Mouse (Mus musculus) embryo, embryonic 9.5 days (tissue): ENCODE measurements around the gene Znhit6.

ENCODE experiments used
- DNase-seq: peaks from one replicate; pipeline ENCODE4 v3.0.0-alpha.2; 2017; ENCODE audit errors: extremely low spot score

The Znhit6 gene

DNA sequence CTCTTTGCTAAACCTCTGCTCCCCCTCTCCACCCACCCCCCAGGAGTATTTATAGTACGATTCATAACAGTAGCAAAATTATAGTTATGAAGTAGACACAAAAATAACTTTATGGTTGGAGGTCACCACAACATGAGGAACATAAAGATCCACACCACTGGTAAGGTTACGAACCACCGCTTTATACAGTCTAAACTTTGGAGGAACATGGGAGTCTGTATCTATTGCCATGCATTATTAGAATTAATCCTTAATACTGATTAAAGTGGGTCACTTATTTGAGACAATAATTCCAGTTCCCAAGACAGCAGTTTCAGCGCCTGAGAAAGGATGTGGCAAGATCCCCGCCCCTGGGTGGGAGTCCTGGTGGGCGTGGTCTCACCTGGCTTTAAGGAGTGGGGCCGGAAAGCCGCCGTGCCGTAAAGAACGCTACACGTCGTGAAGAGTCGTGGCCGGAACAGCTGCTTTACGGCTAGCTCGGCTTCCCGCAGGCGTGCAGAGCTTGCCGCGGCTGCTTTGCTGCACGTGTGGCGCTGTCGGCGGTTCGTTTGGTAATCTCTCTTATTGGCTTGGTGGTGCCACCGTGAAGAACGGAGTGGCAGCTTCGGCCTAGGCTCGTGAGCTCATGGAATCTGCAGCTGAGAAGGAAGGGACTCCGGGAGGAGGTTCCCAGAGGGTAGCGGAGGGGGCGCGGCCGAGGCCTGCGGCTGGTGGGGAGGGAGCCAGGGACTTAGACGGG lies at the start of gene Znhit6:
Gene Znhit6 (plus strand): TSS at position 463 of the 739 bp plus-strand sequence.
- peak; percentile 90 for DNase-seq

DNA sequence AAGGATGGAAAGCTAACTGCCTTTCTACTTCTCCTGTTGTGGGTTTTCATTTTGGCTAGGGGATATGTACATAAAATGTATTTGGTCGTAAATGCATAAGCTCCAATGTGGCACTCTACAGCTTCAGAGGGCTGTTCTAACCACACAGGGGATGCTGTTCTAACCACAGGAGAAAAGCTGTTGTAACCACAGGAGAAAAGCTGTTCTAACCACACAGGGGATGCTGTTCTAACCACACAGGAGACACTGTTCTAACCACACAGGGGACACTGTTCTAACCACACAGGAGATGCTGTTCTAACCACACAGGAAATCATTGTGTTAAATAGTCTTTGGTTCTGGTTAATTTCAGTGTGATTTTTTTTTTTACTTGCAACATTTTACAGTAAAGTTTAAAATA lies 38.1 kb upstream of the Znhit6 start:
- no peak for DNase-seq

DNA sequence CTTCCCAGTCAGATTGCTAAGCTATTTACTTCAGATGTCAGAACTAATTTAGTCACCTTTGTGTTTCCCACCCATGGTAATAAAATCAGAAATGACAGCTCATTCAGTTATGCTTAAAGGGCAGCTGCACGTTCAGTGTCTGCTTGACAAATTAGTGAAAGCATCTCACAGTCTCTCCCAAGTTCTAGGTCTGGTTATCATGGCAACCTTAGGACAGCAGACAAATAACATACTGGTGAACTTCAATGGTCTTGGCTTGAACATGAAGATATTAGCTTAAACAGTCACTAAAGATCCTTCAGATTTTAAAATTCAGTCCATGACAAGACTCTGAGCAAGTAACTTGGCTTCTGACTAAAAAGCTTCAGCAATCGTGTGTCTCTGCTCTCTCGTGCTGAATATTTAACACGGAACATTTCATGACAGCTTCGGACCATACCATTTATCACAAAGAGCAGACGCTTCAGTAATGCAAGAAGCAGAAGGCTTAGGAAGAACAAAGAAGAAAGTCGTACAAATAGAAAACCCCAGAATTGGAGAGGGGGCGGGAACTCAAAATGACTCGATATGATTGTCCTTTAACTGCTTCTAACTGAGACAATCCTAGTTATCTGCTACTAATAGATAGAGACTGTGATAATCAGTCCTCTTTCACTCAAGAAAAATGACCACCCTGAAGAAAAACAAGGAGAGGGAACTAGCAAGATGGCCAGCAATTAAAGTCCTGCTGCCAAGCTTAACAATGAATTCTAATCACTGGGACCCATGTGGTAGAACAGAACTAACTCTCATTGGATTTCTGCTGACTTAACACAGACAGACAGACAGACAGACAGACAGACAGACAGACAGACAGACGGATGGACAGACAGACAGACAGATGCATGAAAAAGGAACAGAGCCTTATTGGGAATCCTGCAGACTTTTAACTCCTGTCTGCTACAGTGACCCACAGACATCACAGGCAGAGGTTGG lies 27.3 kb upstream of the Znhit6 start:
- no peak for DNase-seq

DNA sequence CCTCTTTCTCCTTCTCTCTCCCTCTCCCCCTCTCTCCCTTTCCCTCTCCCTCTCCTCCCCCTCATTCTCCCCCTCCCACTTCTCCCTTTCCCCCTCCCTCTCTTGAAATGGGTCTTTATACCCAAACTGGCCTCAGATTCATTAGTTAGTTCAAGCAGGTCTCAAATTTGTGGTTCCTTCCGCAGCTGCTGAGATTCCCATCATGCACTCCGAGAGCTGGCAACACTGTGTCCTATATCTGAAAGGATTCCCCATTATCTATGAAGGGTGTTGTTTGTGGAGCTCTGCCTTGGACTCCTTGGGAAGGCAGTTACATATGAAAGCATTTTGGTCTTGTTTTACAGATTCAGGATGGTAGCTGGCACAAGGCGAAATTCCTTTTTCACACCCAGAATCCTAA lies 25.8 kb upstream of the Znhit6 start:
- no peak for DNase-seq

DNA sequence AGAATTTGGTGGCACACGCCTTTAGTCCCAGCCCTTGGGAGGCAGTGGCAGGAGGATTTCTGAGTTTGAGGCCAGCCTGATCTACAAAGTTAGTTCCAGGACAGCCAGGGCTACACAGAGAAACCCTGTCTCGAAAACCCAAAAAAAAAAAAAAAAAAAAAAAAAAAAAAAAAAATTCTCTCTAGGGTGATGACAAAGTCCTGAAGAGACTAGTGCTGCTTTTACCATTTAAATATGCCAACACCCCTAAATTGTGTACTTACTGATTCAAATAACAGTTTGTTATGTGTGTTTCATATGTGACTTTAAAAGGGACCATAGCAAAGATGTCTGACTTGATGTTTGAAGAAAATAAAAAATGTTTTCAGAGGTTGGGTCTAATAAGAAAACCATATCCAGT lies 21.6 kb upstream of the Znhit6 start:
- no peak for DNase-seq

DNA sequence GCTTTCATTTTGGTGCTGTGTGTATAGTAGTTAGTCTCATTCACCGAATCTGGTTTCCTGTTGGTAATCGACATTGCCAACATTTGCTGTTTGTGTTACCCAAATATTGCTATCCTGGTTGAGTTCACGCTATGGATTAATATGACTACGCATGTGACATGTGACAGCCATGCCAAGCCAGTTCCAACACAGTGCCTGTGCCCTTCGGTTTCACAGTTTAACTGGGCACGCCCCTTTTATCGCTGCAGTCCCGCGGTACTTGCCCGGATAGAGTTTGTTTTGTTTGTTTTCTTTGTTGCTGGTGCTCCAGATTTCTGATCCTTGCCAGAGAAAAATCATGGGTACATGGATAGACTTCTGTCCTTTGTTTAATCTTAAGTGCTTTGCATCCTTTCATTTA lies 19.8 kb upstream of the Znhit6 start:
- DNase-seq, result no peak

DNA sequence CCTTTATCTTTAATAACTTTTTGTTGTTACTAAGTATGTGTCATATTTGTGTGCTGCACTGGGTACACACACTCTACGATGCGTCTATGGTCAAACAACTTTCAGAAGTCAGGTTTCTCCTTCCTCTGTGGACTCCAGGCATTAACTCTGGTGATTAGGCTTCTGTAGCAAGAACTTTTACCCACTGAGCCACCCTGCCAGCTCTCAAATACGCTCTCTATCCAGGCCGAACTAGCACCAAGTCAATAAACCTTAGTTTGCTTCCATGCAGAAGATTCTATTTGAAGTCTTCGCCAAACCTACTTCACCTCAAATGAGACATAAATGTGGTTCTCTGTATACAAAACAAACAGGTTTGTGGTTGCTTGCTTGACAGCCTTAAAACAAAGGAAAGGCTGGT lies 16.3 kb upstream of the Znhit6 start:
- no peak for DNase-seq

DNA sequence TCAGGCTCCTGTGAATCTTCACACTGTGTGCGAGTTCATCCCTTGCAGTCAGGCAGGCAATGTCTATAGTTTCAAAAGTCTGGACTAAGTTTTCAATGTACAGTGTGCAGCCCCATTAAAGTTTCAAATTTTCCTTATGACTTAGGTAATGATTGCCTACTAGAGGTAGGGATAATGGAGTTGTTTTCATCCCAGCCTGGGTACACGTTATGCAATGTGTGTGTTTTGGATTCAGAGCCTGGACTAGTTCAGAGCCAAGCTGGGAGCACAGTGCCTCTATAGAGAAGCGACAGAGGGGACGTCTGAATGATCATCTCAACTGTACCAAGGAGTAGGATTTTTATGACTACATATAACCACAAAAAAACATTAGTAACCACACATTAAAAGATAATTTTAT lies 15.9 kb upstream of the Znhit6 start:
- DNase-seq, result no peak

DNA sequence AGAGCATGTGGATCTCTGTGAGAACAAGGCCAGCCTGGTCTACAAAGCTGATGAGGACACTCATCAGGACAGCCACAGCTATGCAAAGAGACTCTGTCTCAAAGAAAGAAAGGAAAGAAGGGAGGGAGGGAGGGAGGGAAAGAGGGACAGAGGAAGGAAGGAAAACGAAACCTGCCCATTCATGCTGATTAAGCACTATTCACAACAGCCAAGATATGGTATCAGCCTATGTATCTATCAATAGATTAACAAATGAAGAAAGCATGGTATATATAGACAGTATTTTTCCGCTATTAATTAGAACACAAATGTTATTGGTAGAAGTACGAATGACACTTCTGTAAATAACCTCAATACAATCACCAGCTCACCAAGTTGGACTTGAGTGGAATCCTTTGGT lies 1.5 kb upstream of the Znhit6 start:
- DNase-seq, result no peak

DNA sequence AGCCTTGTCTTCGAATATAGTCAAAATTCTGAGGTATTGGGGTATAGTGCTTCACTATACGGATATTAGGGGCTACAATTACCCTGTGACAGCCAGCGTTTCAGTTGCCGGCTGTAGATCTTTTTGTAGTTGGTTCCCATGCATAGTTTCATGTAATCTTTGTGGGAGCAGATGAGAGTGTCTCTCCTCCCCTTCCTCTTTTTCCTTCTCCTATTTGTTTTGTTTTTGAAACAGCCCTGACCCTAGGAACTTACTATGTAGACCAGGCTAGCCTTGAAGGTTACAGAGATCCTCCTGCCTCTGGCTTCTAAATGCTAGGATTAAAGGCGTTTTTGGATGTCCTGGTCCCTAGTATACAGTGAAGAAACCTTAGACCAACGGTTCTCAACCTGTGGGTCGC lies 665 bp upstream of the Znhit6 start:
- no peak for DNase-seq

DNA sequence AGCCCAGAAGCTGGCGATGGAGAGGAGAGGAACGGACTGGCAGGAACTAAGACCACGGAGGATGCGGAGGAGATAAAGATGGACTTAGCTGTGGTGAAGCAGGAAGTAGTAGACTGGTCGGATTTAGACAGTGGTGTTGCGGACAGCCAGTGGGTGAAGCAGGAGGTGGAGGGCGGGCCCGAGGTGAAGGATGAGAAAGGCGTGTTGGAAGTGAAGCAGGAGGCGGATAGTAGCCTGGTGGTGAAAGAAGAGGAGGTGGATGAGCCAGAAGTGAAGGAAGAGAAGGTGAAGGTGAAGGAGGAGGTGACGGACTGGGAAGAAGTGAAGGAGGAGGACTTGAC lies 447 bp downstream of the Znhit6 start:
- DNase-seq, result no peak

DNA sequence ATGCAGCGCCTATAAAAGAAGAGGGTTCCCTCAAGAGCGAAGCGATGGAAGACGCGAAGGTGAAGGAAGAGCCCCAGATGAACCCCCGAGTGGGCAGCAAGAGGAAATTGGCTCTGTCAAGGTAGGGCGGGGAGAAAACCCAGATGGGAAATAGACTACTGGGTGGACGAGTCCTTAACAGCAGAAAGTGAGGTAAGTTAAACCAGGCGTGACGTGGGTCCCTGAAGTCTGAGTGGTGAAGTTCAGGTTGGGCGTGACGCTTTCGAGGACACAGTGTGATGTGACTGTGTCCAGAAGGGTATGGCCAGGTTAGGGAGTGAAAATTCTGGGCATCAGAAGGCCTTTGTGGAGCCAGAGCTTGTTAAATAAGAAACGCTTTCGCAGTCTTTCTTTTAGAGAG lies 871 bp downstream of the Znhit6 start:
- no peak for DNase-seq

DNA sequence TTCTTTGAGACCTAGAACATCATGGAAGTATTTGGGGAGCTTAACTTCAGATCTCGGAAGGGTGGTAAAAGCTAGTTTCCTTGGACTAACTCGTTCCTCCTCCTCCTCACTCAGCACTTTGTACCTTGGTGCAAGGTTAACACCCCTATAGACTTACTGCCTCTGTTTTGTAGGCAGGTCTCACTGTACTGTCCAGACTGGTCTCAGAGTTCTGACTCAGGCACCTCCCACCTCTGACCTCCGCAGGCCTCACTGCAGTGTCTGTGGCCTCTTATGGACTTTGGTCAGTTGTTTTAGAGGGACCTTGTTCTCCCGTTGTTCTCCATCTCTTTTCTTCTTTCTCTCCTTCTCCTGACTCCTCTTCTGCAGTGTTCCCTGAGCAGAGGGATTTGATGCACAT lies 7.0 kb downstream of the Znhit6 start:
- DNase-seq, result no peak

DNA sequence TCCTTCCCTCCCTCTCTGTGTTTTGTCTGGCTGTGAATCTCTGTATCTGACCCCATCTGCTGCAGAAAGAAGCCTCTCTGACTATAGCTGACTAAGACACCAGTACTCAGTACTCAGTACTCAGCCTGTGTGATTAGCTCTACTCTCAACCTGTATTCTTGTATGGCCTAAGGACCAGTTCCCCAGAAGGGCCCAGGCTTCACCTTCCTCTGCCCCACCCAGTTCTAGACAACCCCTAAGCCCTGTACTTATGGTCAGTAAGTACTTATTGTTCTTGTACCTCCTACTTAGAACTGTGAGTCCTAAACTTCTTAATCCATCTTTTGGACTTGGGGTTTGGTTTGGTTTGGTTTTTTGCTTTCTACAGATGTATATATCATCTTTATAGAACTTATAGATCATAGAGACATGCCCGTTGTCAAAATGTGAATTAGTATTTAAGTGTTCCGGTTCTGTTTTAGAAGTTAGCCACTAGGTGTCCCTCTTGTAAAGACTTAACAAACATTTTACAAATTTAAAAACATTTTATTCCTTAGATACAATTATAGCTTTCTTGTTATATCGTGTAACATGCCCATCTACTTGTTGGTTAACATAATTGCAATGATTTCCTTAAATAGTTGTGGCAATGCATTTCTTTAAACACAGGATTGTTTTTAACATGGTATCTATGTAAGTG lies 7.7 kb downstream of the Znhit6 start:
- no peak for DNase-seq

DNA sequence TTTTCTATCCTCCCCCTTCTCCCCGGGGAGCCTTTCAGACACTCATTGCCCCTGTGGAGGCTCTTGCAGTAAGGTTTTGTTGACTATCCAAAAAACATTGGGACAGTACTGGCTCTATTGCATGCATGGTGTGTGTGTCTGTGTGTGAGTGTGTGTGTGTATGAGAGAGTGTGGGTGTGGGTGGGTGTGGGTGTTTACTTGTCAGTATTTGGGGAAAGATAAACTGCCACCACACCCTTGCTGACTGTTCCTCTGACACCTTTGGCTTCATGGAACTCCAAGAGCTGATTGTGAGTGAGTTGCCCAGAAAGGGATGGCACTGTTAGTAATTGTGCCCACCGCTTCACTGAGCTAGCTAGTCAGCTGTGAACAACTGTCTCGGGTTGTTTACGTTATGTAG lies 14.6 kb downstream of the Znhit6 start:
- DNase-seq, result no peak

DNA sequence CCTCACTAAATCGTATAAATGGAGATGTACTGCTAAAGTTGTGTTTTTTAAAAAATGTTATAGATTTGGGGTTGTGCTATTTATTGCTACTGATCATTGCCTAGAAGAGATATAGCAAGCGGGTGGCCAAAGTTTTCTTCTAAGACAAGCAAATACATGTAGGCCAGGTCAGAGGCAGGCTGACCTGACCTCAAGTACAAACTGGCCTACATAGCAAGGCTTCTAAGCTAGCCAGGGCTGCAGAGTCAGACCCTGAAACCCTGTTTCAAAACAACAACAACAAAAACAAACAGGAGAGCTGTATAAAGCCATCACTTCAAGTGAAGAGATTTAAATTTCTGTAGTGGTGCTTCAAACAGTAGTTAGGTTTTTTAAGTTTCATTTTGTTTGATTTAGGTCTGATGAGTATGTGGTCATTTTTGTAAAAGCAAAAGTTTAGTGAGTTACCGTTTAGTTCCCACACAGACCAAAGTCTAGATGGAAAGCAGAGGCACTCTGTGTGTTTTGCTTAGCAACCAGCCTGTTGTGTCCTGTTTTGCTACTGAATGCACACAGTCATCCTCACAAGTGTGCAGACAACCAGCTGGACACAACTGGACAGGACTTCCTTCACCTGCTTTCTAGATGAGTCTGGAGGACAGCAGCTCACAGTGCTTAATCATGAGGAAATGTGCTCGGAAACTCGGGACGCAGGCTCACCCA lies 16.0 kb downstream of the Znhit6 start:
- DNase-seq, result no peak

DNA sequence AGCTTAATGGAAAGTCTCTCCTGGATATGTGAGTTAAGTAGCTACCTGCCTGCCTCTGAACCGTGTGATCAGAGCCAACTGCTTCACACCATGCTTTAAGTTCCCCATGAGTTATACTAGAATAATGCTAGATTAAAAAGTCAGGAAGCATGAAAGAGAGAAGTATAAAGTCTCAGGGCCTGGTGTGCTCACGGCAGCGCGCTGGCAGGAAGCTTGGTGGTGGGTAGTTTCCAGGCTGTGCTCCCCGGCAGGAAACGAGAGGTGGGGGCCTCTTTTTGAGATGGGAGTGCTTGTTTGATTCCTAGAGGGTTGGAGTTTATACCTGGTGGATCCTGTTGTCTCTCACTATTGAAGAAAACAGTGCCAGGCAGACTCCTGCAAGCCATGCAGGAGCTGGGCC lies 19.3 kb downstream of the Znhit6 start:
- no peak for DNase-seq

DNA sequence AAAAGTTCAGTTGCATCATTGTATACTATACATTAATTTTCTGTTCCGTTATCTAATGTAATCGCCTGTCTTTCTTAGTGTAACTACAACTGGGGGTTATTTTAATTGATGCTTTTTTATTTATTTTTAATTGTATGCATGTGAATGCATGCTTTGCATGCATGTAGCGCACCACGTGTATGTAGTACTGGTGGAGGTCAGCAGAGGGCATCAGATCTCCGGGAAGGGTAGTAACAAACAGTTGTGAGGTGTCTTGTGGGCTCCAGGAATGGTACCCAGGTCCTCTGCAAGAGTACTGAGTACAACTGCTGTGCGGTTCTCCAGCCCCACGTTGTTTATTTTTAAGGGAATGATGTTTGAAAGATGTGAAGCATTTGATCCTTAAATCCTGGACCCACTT lies 23.1 kb downstream of the Znhit6 start:
- no peak for DNase-seq

DNA sequence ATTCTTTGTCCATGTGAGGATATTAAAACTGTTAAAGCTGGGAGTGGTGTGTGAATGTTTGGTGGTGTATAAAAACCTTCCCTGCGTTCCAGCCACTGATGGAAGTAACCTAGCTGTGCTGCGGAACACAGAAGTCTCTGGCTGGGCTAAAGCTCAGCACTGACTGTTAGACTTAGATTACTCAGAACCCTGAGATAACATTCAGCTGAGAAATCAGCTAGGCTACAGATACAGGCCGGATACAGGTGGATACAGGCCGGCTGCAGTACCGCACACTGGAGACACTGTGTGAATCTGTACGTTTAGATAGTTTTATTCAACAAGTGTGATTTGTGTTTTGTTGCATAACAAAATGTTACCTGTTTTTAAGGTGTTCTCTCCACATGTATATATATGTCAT lies 24.8 kb downstream of the Znhit6 start:
- no peak for DNase-seq

DNA sequence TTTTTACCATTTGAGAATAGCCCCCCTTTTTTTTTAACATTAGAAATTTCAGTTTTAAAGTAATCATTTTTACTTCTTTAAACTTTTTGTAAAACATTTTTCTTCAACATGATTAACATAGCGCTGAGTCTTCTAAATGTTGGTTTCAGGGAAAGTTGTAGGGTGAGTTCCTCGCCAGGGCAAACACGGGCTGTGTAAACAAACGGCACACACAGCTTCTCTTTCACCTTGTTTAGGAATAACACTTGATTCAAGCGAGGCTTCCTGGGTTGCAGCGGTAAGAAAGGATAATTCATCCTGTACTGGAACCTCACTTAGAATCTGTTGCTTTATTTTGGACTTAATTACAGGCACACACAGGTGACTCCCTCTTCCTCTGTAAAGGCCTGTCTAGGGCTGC lies 25.3 kb downstream of the Znhit6 start:
- DNase-seq, result no peak

DNA sequence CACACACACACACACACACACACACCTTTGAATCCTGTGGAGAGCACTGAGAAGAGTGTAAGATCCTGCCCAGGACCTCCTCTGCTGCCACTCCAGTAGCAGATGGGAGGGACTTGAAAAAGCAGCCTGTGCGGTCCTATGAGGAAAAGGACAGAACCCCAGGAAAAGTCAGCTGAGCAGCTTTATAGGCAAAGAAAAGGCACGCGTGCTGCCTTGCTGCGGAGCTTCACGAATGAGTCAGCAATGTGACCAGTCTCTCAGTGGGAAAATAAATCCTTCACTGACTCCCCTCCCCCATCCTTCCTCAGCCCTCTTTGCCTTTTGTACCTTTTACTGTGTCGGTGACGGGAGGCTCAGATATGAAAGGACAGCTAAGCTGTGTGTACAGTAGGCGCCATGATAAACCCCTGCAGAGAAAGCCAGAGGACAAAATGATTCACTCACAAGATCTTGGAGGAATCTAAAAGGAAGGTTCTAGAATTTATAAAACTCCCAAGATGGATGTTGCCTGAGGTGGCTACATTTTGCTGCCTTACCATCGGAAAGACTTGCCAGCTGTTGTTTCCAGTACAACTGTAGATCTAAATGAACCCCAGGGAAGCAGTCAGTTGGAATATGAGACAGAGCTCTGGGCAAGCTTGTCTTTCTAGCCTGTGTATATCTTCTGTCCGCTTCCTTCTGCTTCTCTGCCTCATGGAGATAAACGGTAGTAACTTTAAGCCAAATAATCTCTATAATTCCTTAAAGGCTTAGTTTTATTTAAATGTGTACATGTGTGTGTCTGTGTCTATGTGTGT lies 26.6 kb downstream of the Znhit6 start:
- DNase-seq, result no peak
